Mouse (Mus musculus): ENCODE measurements at regions not wholly inside any gene's neighbourhood (a gene's known extent, or its start where the extent isn't known, plus 50 kb on each side); places are given as distances from the start of the nearest gene placed in this dataset.
"Not testable (repeated sequence)": the region's sequence is repeated elsewhere in the genome, so short reads cannot be mapped to it uniquely, and the experiment has no call there.

- no peak for DNase-seq (ENCODE audit: low spot score in 2 of 2)
Measured at GRCm38 (mm10) chr12:107159126-107159525, 329.3 kb upstream of the 3110018I06Rik start.

GRCm38 (mm10) chr12:107160137-107160536 is 328.3 kb upstream of the 3110018I06Rik start:
- DNase-seq (ENCODE audit: low spot score in 2 of 2), result peak in 1 of 2 experiments; percentile 28

GRCm38 (mm10) chr12:107160628-107161027 is 327.8 kb upstream of the 3110018I06Rik start:
- DNase-seq (ENCODE audit: low spot score in 2 of 2), result no peak

- DNase-seq (ENCODE audit: low spot score in 2 of 2), result no peak
Measured at GRCm38 (mm10) chr12:107170926-107171325, 317.5 kb upstream of the 3110018I06Rik start.

GRCm38 (mm10) chr12:107171676-107172075 is 316.8 kb upstream of the 3110018I06Rik start:
- DNase-seq (ENCODE audit: low spot score in 2 of 2), result no peak

- no peak for DNase-seq (ENCODE audit: low spot score in 2 of 2)
Measured at GRCm38 (mm10) chr12:107178676-107179075, 309.8 kb upstream of the 3110018I06Rik start.

GRCm38 (mm10) chr12:107180501-107180900 is 307.9 kb upstream of the 3110018I06Rik start:
- no peak for DNase-seq (ENCODE audit: low spot score in 2 of 2)

- DNase-seq (ENCODE audit: low spot score in 2 of 2), result no peak
Measured at GRCm38 (mm10) chr12:107181291-107181690, 307.1 kb upstream of the 3110018I06Rik start.

- DNase-seq (ENCODE audit: low spot score in 2 of 2), result no peak
Measured at GRCm38 (mm10) chr12:107182091-107182655, 306.3 kb upstream of the 3110018I06Rik start.

- peak in 1 of 2 experiments; percentile 21 for DNase-seq (ENCODE audit: low spot score in 2 of 2)
Measured at GRCm38 (mm10) chr12:107183283-107183682, 305.1 kb upstream of the 3110018I06Rik start.

GRCm38 (mm10) chr12:107184426-107184825 is 304.0 kb upstream of the 3110018I06Rik start:
- DNase-seq (ENCODE audit: low spot score in 2 of 2), result no peak

- no peak for DNase-seq (ENCODE audit: low spot score in 2 of 2)
Measured at GRCm38 (mm10) chr12:107186361-107186760, 302.1 kb upstream of the 3110018I06Rik start.

GRCm38 (mm10) chr12:107188055-107188454 is 300.4 kb upstream of the 3110018I06Rik start:
- no peak for DNase-seq (ENCODE audit: low spot score in 2 of 2)

- no peak for DNase-seq (ENCODE audit: low spot score in 2 of 2)
Measured at GRCm38 (mm10) chr12:107198389-107199018, 289.9 kb upstream of the 3110018I06Rik start.

GRCm38 (mm10) chr12:107200903-107201302 is 287.5 kb upstream of the 3110018I06Rik start:
- no peak for DNase-seq (ENCODE audit: low spot score in 2 of 2)

- DNase-seq (ENCODE audit: low spot score in 2 of 2), result not testable (repeated sequence)
Measured at GRCm38 (mm10) chr12:107208826-107209225, 279.6 kb upstream of the 3110018I06Rik start.

GRCm38 (mm10) chr12:107212826-107213225 is 275.6 kb upstream of the 3110018I06Rik start:
- DNase-seq (ENCODE audit: low spot score in 2 of 2), result no peak

- no peak for DNase-seq (ENCODE audit: low spot score in 2 of 2)
Measured at GRCm38 (mm10) chr12:107216119-107216518, 272.3 kb upstream of the 3110018I06Rik start.

GRCm38 (mm10) chr12:107221276-107221970 is 267.0 kb upstream of the 3110018I06Rik start:
- DNase-seq (ENCODE audit: low spot score in 2 of 2), result no peak

- DNase-seq (ENCODE audit: low spot score in 2 of 2), result no peak
Measured at GRCm38 (mm10) chr12:107222106-107222505, 266.3 kb upstream of the 3110018I06Rik start.

- DNase-seq (ENCODE audit: low spot score in 2 of 2), result no peak
Measured at GRCm38 (mm10) chr12:107230097-107230496, 258.3 kb upstream of the 3110018I06Rik start.

- DNase-seq (ENCODE audit: low spot score in 2 of 2), result no peak
Measured at GRCm38 (mm10) chr12:107231629-107232028, 256.8 kb upstream of the 3110018I06Rik start.
